Mouse (Mus musculus): ENCODE data around the gene Akr7a5.

Gene Akr7a5

GRCm38 (mm10) chr4:139298671-139299366, 11.7 kb upstream of the Akr7a5 start:
- in situ Hi-C loops (cut with MboI, MseI) = no loop called here

GRCm38 (mm10) chr4:139301780-139302179, 8.8 kb upstream of the Akr7a5 start:
- in situ Hi-C loops (cut with MboI, MseI) = no loop called here

DNA sequence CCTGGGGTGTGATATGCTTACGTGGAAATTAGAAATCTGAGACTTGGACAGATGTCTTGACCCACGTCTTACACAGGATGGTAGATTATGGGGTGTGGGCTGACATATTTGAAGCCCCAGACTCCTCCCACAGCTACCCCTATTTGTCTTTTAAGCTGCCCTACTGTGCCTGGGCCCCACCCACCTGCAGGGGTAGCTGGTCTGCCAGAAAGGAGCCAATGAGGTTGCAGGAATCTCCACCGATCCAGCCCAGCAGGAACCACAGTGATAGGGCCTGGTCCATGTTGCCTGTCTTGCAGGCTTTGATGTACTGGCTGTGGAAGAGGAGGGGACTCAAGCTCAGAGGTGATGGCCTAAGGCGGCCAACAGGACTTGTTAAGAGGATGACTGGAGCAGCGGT, 8.3 kb upstream of the Akr7a5 start:
- in situ Hi-C loops (cut with MboI, MseI) = no loop called here

GRCm38 (mm10) chr4:139305521-139305920, 5.0 kb upstream of the Akr7a5 start:
- in situ Hi-C loops (cut with MboI, MseI) = no loop called here

- in situ Hi-C loops (cut with MboI, MseI) = no loop called here
These were observed 2.6 kb upstream of the Akr7a5 start for GRCm38 (mm10) chr4:139307916-139308315.

- in situ Hi-C loops (cut with MboI, MseI) = loop anchor here (10.0 kb wide), 1 partner anchor 225 kb away; no protein-coding TSS in a partner anchor
These were observed 893 bp upstream of the Akr7a5 start for GRCm38 (mm10) chr4:139309651-139310050.

DNA sequence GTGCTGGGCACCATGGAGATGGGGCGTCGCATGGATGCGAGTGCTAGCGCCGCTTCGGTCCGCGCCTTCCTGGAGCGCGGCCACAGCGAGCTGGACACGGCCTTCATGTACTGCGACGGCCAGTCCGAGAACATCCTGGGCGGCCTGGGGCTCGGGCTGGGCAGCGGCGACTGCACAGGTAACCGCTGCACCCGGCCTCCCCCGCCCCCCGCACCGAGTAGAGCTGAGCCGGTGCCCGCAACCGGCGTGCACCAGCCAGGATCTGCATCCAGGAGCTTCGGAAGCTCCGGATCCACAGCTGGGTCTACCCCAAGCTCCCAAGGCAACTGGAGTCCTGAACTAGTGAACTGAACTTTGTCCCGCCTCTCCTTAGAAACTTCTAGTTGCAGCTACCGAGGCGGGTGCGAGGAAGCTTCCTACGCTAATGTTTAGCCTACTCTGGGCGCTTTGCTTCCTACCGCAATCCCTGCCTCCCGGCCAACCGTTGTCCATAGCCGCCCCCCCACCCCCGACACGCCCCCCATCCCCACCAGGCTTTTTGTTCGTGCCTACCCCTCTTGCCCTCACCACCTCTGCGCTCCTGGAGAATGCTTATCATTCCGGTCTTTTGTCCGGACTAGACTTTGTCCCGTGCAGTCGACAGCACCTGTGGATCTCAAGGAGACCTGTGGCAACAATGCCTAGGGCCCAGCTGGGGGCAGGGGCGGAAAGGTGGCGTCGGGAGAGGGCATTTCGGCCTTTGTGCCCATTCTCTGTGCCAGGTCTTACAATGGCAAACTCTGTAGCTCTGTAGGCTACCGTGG, 556 bp downstream of the Akr7a5 start:
- in situ Hi-C loops (cut with MboI, MseI) = loop anchor here (10.0 kb wide), 1 partner anchor 226 kb away; no protein-coding TSS in a partner anchor

GRCm38 (mm10) chr4:139311707-139312106, 1.2 kb downstream of the Akr7a5 start:
- in situ Hi-C loops (cut with MboI, MseI) = loop anchor here (10.0 kb wide), 1 partner anchor 227 kb away; no protein-coding TSS in a partner anchor

- in situ Hi-C loops (cut with MboI, MseI) = loop anchor here (10.0 kb wide), 1 partner anchor 228 kb away; no protein-coding TSS in a partner anchor
These were observed 2.1 kb downstream of the Akr7a5 start for GRCm38 (mm10) chr4:139312632-139313031.

DNA sequence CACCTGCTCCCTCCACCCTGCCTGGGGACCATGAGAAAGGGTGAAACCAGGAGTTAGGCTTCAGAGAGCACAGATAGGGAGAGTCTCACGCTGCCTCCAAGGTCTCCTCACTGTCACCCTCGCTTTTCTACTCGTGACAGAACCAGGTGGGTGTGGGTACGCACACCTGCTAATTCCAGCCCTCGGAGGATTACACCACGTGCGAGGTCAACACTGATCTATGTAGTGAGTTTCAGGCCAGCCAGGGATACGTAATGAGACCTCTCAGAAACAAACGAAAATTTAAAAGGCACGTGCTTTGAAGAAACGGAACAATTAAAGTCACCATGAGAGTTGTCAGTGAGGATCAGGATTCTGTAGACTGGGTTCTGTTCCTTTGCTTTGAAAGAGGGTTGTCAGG, 7.9 kb downstream of the Akr7a5 start:
- in situ Hi-C loops (cut with MboI, MseI) = loop anchor here (10.0 kb wide), 1 partner anchor 234 kb away; no protein-coding TSS in a partner anchor

DNA sequence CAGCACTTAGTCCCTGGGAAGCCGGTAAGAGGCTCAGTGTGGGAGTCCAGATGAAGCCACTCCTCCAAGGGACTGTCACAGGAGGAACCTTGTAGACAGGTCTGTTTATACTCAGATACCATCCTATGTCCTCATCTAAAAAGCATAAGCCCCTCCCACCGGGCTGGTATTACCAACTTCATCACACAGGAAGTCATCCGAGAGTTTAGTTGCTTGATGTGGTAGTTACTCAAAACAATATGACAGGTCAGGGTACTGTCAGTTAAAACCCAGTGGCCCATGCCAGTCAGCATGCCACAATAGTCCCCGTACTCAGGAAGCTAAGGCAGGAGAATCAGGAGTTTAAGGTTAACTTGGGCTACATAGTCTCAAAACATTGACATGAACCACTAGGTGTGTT, 9.2 kb downstream of the Akr7a5 start:
- in situ Hi-C loops (cut with MboI, MseI) = loop anchor here (10.0 kb wide), 1 partner anchor 235 kb away; no protein-coding TSS in a partner anchor

GRCm38 (mm10) chr4:139330605-139331004, 20.1 kb downstream of the Akr7a5 start:
- in situ Hi-C loops (cut with MboI, MseI) = no loop called here

DNA sequence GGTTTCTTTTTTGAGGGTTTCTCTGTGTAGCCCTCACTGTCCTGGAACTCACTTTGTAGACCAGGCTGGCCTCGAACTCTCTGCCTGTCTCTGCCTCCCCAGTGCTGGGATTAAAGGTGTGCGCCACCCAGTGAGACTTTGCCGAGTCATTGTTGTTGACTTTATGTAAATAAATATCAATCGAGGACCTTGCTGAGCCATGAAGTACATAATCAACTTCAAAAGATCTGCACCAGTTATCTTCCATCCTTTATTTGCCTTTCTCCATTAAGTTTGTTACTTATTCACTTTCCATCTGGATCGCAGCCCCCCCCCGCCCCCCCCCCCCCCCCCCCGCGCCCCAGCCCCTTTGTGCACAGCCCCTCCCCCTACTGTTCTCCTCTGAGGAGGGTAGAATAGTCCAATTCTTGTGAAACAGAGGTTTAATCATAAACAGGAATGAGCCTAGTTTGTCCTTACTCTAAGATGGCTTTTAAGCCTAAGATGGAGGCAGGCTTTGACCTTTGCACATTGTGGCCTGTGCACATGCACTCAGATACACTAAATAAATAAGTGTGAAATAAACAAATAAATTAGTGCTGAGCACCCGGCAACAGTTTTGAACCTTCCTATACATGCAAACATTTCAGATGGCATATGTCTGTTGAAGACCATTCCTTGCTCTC, 24.2 kb downstream of the Akr7a5 start:
- in situ Hi-C loops (cut with MboI, MseI) = no loop called here

DNA sequence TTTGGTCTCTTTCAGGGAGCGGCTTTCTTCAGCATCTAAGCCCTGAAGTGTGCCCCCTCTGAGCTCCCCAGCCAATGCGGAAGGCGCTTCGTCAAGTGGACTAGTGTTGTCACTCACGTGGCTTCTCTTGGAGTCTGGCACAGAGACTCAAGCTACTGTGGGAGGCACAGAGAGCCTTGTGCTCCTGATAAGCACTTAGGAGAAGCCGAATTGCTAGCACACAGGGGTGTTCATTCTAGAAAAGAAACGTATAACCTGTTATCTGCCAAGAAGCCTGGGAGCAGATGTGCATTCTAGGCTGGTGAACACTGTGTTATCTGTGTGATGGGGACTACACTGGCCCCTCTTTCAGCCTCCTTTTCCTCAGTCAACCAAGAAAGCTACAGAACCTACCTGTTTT, 25.0 kb downstream of the Akr7a5 start:
- in situ Hi-C loops (cut with MboI, MseI) = no loop called here

DNA sequence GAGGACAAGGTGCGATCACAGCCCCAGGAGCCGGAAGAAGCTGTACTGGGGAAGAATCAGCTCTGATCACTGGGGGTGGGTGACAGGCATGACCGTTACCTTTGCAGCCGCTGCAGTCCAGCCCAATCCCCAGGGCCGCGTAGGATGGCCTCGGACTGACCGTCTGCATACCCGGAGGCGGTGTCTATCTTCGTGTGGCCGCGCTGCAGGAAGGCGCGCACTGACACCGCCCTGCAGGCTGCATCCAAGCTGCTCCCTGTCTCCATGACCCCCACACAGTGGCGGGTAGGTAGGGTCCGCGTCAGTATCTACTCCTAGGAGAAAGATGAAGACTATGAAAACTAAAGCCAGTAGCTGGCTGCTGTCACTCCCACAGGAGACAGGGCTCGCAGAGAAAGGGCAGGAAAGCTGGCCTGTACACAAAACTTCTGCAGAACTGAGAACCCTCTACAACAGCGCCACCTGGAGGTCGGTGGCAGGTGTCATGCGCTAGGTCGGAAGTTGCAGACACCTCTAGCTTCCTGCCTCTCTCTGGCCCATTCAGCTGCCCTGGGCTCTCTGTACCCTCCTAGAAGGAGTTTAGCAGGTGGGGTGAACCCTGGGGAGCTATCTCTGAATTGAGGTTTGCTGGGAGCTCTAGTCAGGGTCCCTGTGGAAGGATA, 26.4 kb downstream of the Akr7a5 start:
- in situ Hi-C loops (cut with MboI, MseI) = no loop called here

DNA sequence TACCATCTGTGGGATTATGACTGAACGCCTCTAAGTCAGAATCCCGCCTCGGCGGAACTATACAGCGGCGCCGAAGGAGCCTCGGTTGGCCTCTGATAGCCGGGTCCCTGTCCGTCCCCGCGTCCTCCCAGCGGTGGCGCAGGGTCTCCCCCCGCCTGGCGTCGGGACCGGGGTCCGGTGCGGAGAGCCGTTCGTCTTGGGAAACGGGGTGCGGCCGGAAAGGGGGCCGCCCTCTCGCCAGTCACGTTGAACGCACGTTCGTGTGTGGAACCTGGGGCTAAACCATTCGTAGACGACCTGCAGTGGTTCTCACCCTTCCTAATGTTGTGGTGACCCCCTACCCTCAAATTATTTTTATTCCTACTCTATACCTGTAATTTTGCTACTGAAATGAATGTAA, 27.6 kb downstream of the Akr7a5 start:
- in situ Hi-C loops (cut with MboI, MseI) = no loop called here

DNA sequence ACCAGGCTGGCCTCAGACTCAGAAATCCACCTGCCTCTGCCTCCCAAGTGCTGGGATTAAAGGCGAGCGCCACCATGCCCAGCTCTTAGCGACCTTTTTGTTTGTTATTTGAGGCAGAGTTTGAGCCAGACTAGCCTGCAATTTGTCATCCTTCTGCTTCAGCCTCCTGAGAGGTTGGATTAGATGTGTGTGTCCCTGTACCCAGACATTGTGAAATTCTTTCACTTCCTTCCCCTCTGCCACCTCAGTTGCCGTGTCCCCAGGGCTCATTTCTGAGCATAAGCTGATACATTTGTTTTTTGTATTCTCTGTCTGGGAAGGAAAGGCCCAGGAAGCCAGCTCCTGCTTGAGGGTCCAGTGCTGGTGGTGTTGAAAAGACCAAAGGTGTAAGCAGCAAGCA, 30.3 kb downstream of the Akr7a5 start:
- in situ Hi-C loops (cut with MboI, MseI) = no loop called here

- in situ Hi-C loops (cut with MboI, MseI) = no loop called here
These were observed 31.2 kb downstream of the Akr7a5 start for GRCm38 (mm10) chr4:139341556-139342233.

GRCm38 (mm10) chr4:139343718-139344117, 33.2 kb downstream of the Akr7a5 start:
- in situ Hi-C loops (cut with MboI, MseI) = no loop called here

DNA sequence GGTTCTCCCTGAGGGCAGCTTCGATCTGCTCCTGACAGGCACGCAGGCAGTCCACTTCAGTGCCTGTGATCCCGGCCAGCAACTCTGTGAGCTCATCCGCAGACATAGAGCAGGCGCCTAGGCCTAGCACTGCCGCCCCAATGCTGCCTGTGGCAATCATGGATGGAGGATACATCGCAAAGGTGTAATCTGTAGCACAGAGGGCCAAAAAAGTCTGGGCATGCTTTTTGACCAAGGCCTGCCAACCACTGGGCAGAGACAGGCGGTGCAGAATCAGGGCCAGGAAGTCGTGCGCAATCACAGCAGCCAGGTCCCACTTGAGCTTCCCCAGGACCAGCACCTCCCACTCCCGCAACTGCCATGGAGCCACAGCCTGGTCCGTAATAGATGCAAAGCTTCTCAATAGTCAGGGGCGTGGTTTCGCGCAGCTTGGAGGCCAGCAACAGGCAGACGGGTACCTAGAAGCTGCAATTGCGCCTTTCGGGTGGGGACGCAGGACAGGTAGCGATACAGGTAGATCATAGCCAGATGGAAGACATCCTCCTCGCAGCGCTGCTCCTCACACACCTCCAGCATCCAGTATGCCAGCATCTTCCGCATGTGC, 35.0 kb downstream of the Akr7a5 start:
- in situ Hi-C loops (cut with MboI, MseI) = no loop called here
